Mouse (Mus musculus): ENCODE data around the gene Lhx6.

Gene Lhx6

DNA sequence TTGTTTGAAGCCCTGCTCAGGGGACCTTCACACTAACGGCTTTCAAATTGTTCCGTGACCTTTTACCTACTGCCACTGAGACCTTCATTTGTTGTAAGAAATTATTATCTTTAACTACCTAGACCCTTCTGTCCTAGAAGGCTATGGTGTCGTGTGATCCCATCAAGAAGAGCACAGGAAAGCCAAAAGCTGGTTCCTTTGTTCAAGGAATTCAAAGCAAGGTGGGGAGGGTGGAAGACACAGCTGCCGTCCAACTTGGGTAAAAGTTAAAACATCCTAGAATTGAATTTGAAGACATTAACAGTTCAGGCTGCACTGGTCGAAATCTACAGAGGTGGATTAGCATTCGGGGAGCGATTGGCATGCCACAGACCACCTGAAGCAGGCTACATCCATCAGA lies 71.2 kb downstream of the Lhx6 start:
- DNase-seq: no peak

DNA sequence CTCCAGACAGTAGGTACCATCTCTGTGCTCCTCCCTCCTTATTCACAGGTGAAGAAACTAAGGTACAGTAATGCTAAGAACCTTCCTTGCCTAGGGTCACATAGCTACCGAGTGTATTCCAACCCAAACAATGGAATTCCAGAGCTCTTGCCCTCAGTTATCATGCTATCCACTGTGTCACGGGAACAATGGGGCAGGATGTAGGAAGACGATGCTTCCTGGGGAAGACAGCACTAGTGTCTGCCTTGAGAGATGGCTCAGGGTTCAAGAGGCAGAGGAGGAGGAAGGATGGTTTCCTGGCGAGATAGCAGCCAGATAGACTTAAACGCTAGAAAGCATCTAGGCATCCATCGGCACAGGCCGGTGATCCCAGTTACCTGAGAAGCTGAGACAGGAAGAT lies 72.3 kb downstream of the Lhx6 start:
- DNase-seq: no peak
